Mouse (Mus musculus): ENCODE data around the gene Dpf1. TPM values are rescaled to one million over a fixed set of nuclear protein-coding genes. Genes with fewer than 3 reads are reported as not detected.

The Dpf1 gene
- polyA plus RNA-seq, 1 experiment from 2014 or later: 167 TPM

GRCm38 (mm10) chr7:29282074-29282554 is 21.6 kb upstream of the Dpf1 start:
- no peaks in the 10 kb centered on the region for H3K36me3 ChIP-seq (ENCODE audit: control insufficient read depth, insufficient read depth, low read length)
- H3K4me2 ChIP-seq (ENCODE audit: low read length): peak overlapping the region; percentile 99
- H3K27me3 ChIP-seq (replicated peaks; ENCODE audit: control insufficient read depth, insufficient read depth, low read length): peaks cover 13% of the 10 kb centered on the region
- no peak for DNase-seq (ENCODE audit: low spot score)
- H3K9me3 ChIP-seq (replicated peaks; ENCODE audit: control insufficient read depth, low read length): no peaks in the 10 kb centered on the region
- H3K27ac ChIP-seq (ENCODE audit: low read depth, low read length): no peak overlapping the region
- WGBS: 11% methylated on average over 21 of the region's 21 CpGs
- H3K9ac ChIP-seq (ENCODE audit: low read length): peak overlapping the region; percentile 65
- ATAC-seq: no peak; the same call in 1 of the 2 replicates
- H3K4me1 ChIP-seq (ENCODE audit: control insufficient read depth, insufficient read depth, low read length): peaks cover 8% of the 10 kb centered on the region; the same call in 1 of the 2 replicates
- H3K4me3 ChIP-seq (ENCODE audit: low read depth, low read length): peak overlapping the region; percentile 51

- Histone ChIP-seq H3K27me3 (replicated peaks; ENCODE audit: control insufficient read depth, insufficient read depth, low read length) (peaks cover 13% of the 10 kb centered on the region), H3K36me3 (ENCODE audit: control insufficient read depth, insufficient read depth, low read length) (no peaks in the 10 kb centered on the region), H3K27ac (ENCODE audit: low read depth, low read length) (no peak overlapping the region), H3K4me1 (ENCODE audit: control insufficient read depth, insufficient read depth, low read length) (peaks cover 8% of the 10 kb centered on the region; the same call in 1 of the 2 replicates), H3K9ac (ENCODE audit: low read length) (no peak overlapping the region), H3K4me2 (ENCODE audit: low read length) (no peak overlapping the region), H3K4me3 (ENCODE audit: low read depth, low read length) (no peak overlapping the region), H3K9me3 (replicated peaks; ENCODE audit: control insufficient read depth, low read length) (no peaks in the 10 kb centered on the region)
- DNase-seq (ENCODE audit: low spot score) (no peak), ATAC-seq (no peak)
- 83% methylated on average over 4 of the region's 4 CpGs for WGBS
These were observed 19.9 kb upstream of the Dpf1 start for GRCm38 (mm10) chr7:29283876-29284275.

GRCm38 (mm10) chr7:29284523-29284922 is 19.2 kb upstream of the Dpf1 start:
- peaks cover 13% of the 10 kb centered on the region for H3K27me3 ChIP-seq (replicated peaks; ENCODE audit: control insufficient read depth, insufficient read depth, low read length)
- no peak overlapping the region for H3K27ac ChIP-seq (ENCODE audit: low read depth, low read length)
- no peaks in the 10 kb centered on the region for H3K36me3 ChIP-seq (ENCODE audit: control insufficient read depth, insufficient read depth, low read length)
- no peak overlapping the region for H3K4me2 ChIP-seq (ENCODE audit: low read length)
- no peak overlapping the region for H3K9ac ChIP-seq (ENCODE audit: low read length)
- H3K9me3 ChIP-seq (replicated peaks; ENCODE audit: control insufficient read depth, low read length): no peaks in the 10 kb centered on the region
- no peak overlapping the region for H3K4me3 ChIP-seq (ENCODE audit: low read depth, low read length)
- H3K4me1 ChIP-seq (ENCODE audit: control insufficient read depth, insufficient read depth, low read length): peaks cover 10% of the 10 kb centered on the region; the same call in 1 of the 2 replicates
- 92% methylated on average over 6 of the region's 6 CpGs for WGBS
- no peak for ATAC-seq
- no peak for DNase-seq (ENCODE audit: low spot score)

- no peaks in the 10 kb centered on the region for H3K36me3 ChIP-seq (ENCODE audit: control insufficient read depth, insufficient read depth, low read length)
- H3K9ac ChIP-seq (ENCODE audit: low read length): no peak overlapping the region
- no peak overlapping the region for H3K4me3 ChIP-seq (ENCODE audit: low read depth, low read length)
- WGBS: 88% methylated on average over 7 of the region's 7 CpGs
- H3K27me3 ChIP-seq (replicated peaks; ENCODE audit: control insufficient read depth, insufficient read depth, low read length): peaks cover 4% of the 10 kb centered on the region
- H3K4me1 ChIP-seq (ENCODE audit: control insufficient read depth, insufficient read depth, low read length): peaks cover 12% of the 10 kb centered on the region; the same call in 1 of the 2 replicates
- no peak overlapping the region for H3K4me2 ChIP-seq (ENCODE audit: low read length)
- no peak overlapping the region for H3K27ac ChIP-seq (ENCODE audit: low read depth, low read length)
- DNase-seq (ENCODE audit: low spot score): no peak
- no peak for ATAC-seq
- H3K9me3 ChIP-seq (replicated peaks; ENCODE audit: control insufficient read depth, low read length): no peaks in the 10 kb centered on the region
These were observed 16.3 kb upstream of the Dpf1 start for GRCm38 (mm10) chr7:29287481-29287880.

- WGBS: 81% methylated on average over 2 of the region's 2 CpGs
- no peaks in the 10 kb centered on the region for H3K9me3 ChIP-seq (replicated peaks; ENCODE audit: control insufficient read depth, low read length)
- H3K36me3 ChIP-seq (ENCODE audit: control insufficient read depth, insufficient read depth, low read length): no peaks in the 10 kb centered on the region
- no peak overlapping the region for H3K4me2 ChIP-seq (ENCODE audit: low read length)
- no peak overlapping the region for H3K9ac ChIP-seq (ENCODE audit: low read length)
- peaks cover 18% of the 10 kb centered on the region; the same call in 1 of the 2 replicates for H3K4me1 ChIP-seq (ENCODE audit: control insufficient read depth, insufficient read depth, low read length)
- H3K27ac ChIP-seq (ENCODE audit: low read depth, low read length): no peak overlapping the region
- no peak overlapping the region for H3K4me3 ChIP-seq (ENCODE audit: low read depth, low read length)
- ATAC-seq (no peak), DNase-seq (ENCODE audit: low spot score) (no peak)
- no peaks in the 10 kb centered on the region for H3K27me3 ChIP-seq (replicated peaks; ENCODE audit: control insufficient read depth, insufficient read depth, low read length)
These were observed 15.7 kb upstream of the Dpf1 start for GRCm38 (mm10) chr7:29288079-29288478.

GRCm38 (mm10) chr7:29288942-29289638 is 14.7 kb upstream of the Dpf1 start, which contains the start of gene Ppp1r14a:
Ppp1r14a (plus strand) TSS chr7:29289308.
- Histone ChIP-seq H3K4me1 (ENCODE audit: control insufficient read depth, insufficient read depth, low read length) (peaks cover 25% of the 10 kb centered on the region; the same call in 1 of the 2 replicates), H3K27ac (ENCODE audit: low read depth, low read length) (no peak within 1 kb of the TSS; the same call in 1 of the 2 replicates), H3K4me2 (ENCODE audit: low read length) (peak within 1 kb of the TSS; percentile 89), H3K36me3 (ENCODE audit: control insufficient read depth, insufficient read depth, low read length) (no peaks in the 10 kb centered on the region), H3K9me3 (replicated peaks; ENCODE audit: control insufficient read depth, low read length) (no peaks in the 10 kb centered on the region), H3K27me3 (replicated peaks; ENCODE audit: control insufficient read depth, insufficient read depth, low read length) (no peaks in the 10 kb centered on the region), H3K9ac (ENCODE audit: low read length) (peak within 1 kb of the TSS; percentile 66), H3K4me3 (ENCODE audit: low read depth, low read length) (peak within 1 kb of the TSS; percentile 49)
- 1% methylated on average over 52 of the region's 59 CpGs for WGBS
- peak; percentile 51 for ATAC-seq
- peak; percentile 68 for DNase-seq (ENCODE audit: low spot score)

GRCm38 (mm10) chr7:29289856-29290255 is 13.9 kb upstream of the Dpf1 start:
- Histone ChIP-seq H3K4me3 (ENCODE audit: low read depth, low read length) (peak overlapping the region; percentile 49; the same call in 1 of the 2 replicates), H3K4me2 (ENCODE audit: low read length) (peak overlapping the region; percentile 89), H3K4me1 (ENCODE audit: control insufficient read depth, insufficient read depth, low read length) (peaks cover 28% of the 10 kb centered on the region; the same call in 1 of the 2 replicates), H3K9ac (ENCODE audit: low read length) (no peak overlapping the region), H3K27me3 (replicated peaks; ENCODE audit: control insufficient read depth, insufficient read depth, low read length) (no peaks in the 10 kb centered on the region), H3K27ac (ENCODE audit: low read depth, low read length) (no peak overlapping the region; the same call in 1 of the 2 replicates), H3K9me3 (replicated peaks; ENCODE audit: control insufficient read depth, low read length) (no peaks in the 10 kb centered on the region), H3K36me3 (ENCODE audit: control insufficient read depth, insufficient read depth, low read length) (no peaks in the 10 kb centered on the region)
- ATAC-seq: no peak
- 88% methylated on average over 6 of the region's 6 CpGs for WGBS
- DNase-seq (ENCODE audit: low spot score): no peak

- H3K4me3 ChIP-seq (ENCODE audit: low read depth, low read length): no peak overlapping the region
- H3K4me1 ChIP-seq (ENCODE audit: control insufficient read depth, insufficient read depth, low read length): peaks cover 28% of the 10 kb centered on the region; the same call in 1 of the 2 replicates
- peak; percentile 10 for ATAC-seq
These were observed 12.9 kb upstream of the Dpf1 start for GRCm38 (mm10) chr7:29290691-29291485.

More at GRCm38 (mm10) chr7:29290691-29291485, 12.9 kb upstream of the Dpf1 start:
- H3K36me3 ChIP-seq (ENCODE audit: control insufficient read depth, insufficient read depth, low read length): no peaks in the 10 kb centered on the region
- no peak overlapping the region for H3K9ac ChIP-seq (ENCODE audit: low read length)
- WGBS: 48% methylated on average over 11 of the region's 11 CpGs
- no peaks in the 10 kb centered on the region for H3K27me3 ChIP-seq (replicated peaks; ENCODE audit: control insufficient read depth, insufficient read depth, low read length)
- peak overlapping the region; percentile 25; the same call in 1 of the 2 replicates for H3K4me2 ChIP-seq (ENCODE audit: low read length)
- no peak for DNase-seq (ENCODE audit: low spot score)
- H3K27ac ChIP-seq (ENCODE audit: low read depth, low read length): peak overlapping the region; percentile 88
- H3K9me3 ChIP-seq (replicated peaks; ENCODE audit: control insufficient read depth, low read length): no peaks in the 10 kb centered on the region

All from forebrain, embryonic 14.5 days (tissue).